Mouse (Mus musculus) bone marrow macrophage, adult 2 months (primary cell): Measurements from ENCODE around the gene Dlg5.

Source experiments
- CTCF ChIP-seq: IDR thresholded peaks from 2 replicates; pipeline ENCODE4 v1.5.1; 2012; ENCODE audit warnings: low read depth, mild to moderate bottlenecking, low read length, moderate library complexity
- POLR2A ChIP-seq: IDR thresholded peaks from 2 replicates; pipeline ENCODE4 v1.6.1; 2012; ENCODE audit warnings: mild to moderate bottlenecking, low read depth, low read length, borderline replicate concordance

DNA sequence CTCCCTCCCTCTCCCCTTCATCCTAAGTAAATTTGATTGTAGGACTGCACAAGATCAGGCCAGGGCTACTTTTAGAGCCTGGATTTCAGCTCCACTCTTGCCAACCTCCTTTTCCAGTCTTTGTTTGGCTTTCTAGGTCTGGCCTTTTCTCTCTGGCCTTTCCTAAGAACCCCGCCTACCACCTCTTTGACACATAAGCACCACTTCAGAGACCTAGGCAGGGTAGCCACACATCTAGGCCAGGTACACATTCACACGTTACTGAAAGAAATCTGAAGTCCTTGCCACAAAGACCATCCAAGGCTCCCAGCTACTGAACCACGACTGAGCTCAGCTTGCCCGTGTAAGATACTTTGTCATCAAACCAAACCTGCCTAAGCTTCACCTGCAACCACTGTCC is 14.7 kb upstream of the Dlg5 start:
- TF ChIP-seq CTCF: no peak
- no peak for TF ChIP-seq POLR2A
